Mouse (Mus musculus) neural tube, embryonic 14.5 days (tissue): ENCODE data around the gene Gm498. TPM values are rescaled to one million over a fixed set of nuclear protein-coding genes. Genes with fewer than 3 reads are reported as not detected.
A peak's percentile ranks its signal among the peaks of the same experiment; 100 is the strongest.

Source experiments
- ATAC-seq: fragments of 200-750 bp; cut with Nextera tagmentation; 2 replicates; pipeline ENCODE4 v1.8.0; 2017; ENCODE audit warnings: low read depth, mild to moderate bottlenecking, moderate TSS enrichment, moderate library complexity
- H3K27ac ChIP-seq: fragments of 300-500 bp; sonication (generic); 2 replicates; pipeline ENCODE4 v1.5.1; 2014; ENCODE audit warnings: low read depth, mild to moderate bottlenecking, control low read depth, low read length, moderate library complexity, mixed read lengths
- H3K27me3 ChIP-seq: fragments of 300-500 bp; sonication (generic); 2 replicates; pipeline ENCODE4 v1.6.1; 2014; ENCODE audit warnings: low read length; ENCODE audit not compliant: control insufficient read depth, insufficient read depth
- H3K36me3 ChIP-seq: fragments of 300-500 bp; sonication (generic); 2 replicates; pipeline ENCODE4 v1.6.1; 2014; ENCODE audit warnings: low read length, mixed read lengths; ENCODE audit not compliant: control insufficient read depth, insufficient read depth
- H3K4me1 ChIP-seq: fragments of 300-500 bp; sonication (generic); 2 replicates; pipeline ENCODE4 v1.6.1; 2014; ENCODE audit warnings: low read length; ENCODE audit not compliant: control insufficient read depth, insufficient read depth
- H3K4me2 ChIP-seq: fragments of 300-500 bp; sonication (generic); 2 replicates; pipeline ENCODE4 v1.6.1; 2014; ENCODE audit warnings: mild to moderate bottlenecking, low read depth, low read length, control low read depth
- H3K4me3 ChIP-seq: fragments of 300-500 bp; sonication (generic); 2 replicates; pipeline ENCODE4 v1.5.1; 2014; ENCODE audit warnings: low read depth, low read length, control low read depth, mixed read lengths
- H3K9ac ChIP-seq: fragments of 300-500 bp; sonication (generic); replicated peaks from 2 replicates; pipeline ENCODE4 v1.6.1; 2014; ENCODE audit warnings: low read depth, mild to moderate bottlenecking, control low read depth, low read length, mixed read lengths
- H3K9me3 ChIP-seq: fragments of 300-500 bp; sonication (generic); 2 replicates; pipeline ENCODE4 v1.6.1; 2016; ENCODE audit warnings: low read length; ENCODE audit not compliant: control insufficient read depth
- WGBS: fragments of 180-500 bp; shearing (Covaris S2); extraction: QIAGEN DNeasy Blood & Tissue Kit; methylation state at CpG from one replicate; pipeline ENCODE4 v1.1.7; 2014; 5-methylcytosine and 5-hydroxymethylcytosine counted together
- microRNA-seq: library from miRNA; unstranded; fragments of <30 nt; microRNA quantifications from one replicate; pipeline ENCODE4, GENCODE M21; 2016
- polyA plus RNA-seq: library from polyadenylated mRNA; unstranded; fragments of >200 nt; fragmentation: Nextera tagmentation; extraction: Ambion mirVana; gene quantifications from 2 replicates; pipeline ENCODE4 v1.2.1, GENCODE M21; 2014

Gene Gm498
- polyA plus RNA-seq, 1 experiment from 2014 or later, result not detected

DNA sequence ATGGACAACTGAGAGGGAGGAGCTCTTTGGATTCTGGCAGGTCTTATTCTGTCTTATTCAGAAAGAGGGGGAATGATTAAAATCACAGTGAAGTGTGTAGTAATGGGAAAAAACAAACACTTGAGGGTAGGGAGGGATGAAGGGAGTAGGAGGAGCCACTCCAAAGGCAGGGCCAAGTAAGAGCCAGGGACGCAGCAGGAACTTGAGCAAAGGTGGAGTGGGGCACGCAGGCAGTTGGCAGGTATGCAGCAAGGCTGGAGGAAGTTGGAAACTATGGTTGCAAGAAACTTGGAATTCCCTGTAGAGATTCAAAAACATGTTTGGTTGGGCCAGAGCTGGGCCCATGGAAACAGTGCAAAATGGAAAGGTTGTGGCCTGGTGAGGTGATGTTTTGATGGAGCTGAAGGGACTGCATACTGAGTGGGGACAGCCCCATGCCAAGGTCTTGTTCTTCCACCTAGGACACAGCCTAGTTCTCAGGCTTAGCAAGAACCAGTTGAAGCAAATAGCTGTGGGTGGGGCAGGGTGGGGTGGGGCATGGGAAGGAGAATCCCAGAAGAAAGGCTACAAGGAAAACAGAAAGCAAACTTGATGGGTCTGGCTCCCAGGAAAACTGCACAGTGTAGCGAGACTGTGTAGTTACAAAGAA, 52.5 kb downstream of the Gm498 start:
- H3K27ac ChIP-seq, result no peak overlapping the region
- H3K36me3 ChIP-seq, result no peaks in the 10 kb centered on the region
- H3K4me1 ChIP-seq, result no peaks in the 10 kb centered on the region
- no peak for ATAC-seq
- H3K27me3 ChIP-seq, result no peaks in the 10 kb centered on the region
- no peaks in the 10 kb centered on the region for H3K9me3 ChIP-seq
- H3K4me2 ChIP-seq, result no peak overlapping the region
- no peak overlapping the region for H3K4me3 ChIP-seq
- H3K9ac ChIP-seq, result no peak overlapping the region
- 83% methylated on average over 3 of the region's 3 CpGs for WGBS

DNA sequence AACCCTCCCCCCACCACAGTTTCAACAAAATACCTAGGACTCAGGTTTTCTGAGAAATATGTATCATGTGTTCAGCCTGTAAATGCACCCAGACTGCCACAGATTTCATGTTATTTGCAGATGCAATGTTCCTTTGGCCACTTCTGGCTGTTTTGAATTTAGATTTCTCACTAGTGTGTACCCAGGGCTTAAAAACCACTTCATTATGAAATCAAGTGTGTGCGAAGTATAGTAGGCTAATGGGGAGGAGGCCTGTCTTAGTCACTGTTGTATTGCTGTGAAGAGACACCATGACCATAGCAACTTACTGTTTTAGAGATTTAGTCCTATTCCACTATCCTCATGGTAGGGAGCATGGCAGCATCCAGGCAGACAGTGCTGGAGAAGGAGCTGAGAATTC, 63.3 kb downstream of the Gm498 start:
- 95% methylated on average over 1 of the region's 1 CpGs for whole genome bisulfite sequencing
- Histone ChIP-seq H3K9me3 (no peaks in the 10 kb centered on the region), H3K4me1 (no peaks in the 10 kb centered on the region), H3K36me3 (no peaks in the 10 kb centered on the region), H3K4me2 (no peak overlapping the region), H3K9ac (no peak overlapping the region), H3K27me3 (no peaks in the 10 kb centered on the region), H3K4me3 (no peak overlapping the region), H3K27ac (no peak overlapping the region)
- ATAC-seq, result no peak

DNA sequence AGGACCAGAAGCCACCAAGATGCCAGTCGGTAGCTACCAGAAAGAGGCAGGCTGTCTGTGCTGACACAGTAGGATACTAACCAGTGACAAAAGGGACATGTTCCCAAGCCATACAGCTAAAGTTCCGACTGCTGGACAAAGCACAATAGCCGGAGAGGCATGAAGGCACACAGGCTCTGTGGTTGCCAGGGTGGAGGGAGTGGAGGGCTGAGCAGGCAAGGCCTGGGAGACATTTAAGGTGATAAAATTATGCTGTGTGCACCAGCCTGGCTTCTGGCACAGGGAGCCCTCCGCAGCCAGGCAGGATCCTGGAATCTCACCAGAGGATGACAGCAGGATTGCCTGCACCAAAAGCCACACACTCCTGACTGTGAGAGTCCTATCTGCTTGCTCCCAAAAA, 72.0 kb downstream of the Gm498 start:
- H3K4me1 ChIP-seq, result no peaks in the 10 kb centered on the region; the same call in 1 of the 2 replicates
- ATAC-seq, result peak; percentile 90
- no peak overlapping the region for H3K4me2 ChIP-seq
- H3K27ac ChIP-seq, result 0 out of 2 replicates have a peak overlapping the region, but pooled peaks have one; percentile 28
- H3K36me3 ChIP-seq, result no peaks in the 10 kb centered on the region
- no peak overlapping the region for H3K4me3 ChIP-seq
- no peaks in the 10 kb centered on the region for H3K27me3 ChIP-seq
- no peaks in the 10 kb centered on the region; the same call in 1 of the 2 replicates for H3K9me3 ChIP-seq
- 14% methylated on average over 4 of the region's 4 CpGs for WGBS
- no peak overlapping the region for H3K9ac ChIP-seq

- no peaks in the 10 kb centered on the region; the same call in 1 of the 2 replicates for H3K4me1 ChIP-seq
- ATAC-seq, result no peak
- H3K27me3 ChIP-seq, result no peaks in the 10 kb centered on the region
- no peak overlapping the region for H3K4me3 ChIP-seq
- no peaks in the 10 kb centered on the region for H3K36me3 ChIP-seq
- H3K9ac ChIP-seq, result no peak overlapping the region
- H3K27ac ChIP-seq, result no peak overlapping the region
- H3K9me3 ChIP-seq, result no peaks in the 10 kb centered on the region; the same call in 1 of the 2 replicates
- WGBS, result 67% methylated on average over 3 of the region's 3 CpGs
- H3K4me2 ChIP-seq, result no peak overlapping the region
Observed at GRCm38 (mm10) chr7:143939476-143939875, 72.8 kb downstream of the Gm498 start.

DNA sequence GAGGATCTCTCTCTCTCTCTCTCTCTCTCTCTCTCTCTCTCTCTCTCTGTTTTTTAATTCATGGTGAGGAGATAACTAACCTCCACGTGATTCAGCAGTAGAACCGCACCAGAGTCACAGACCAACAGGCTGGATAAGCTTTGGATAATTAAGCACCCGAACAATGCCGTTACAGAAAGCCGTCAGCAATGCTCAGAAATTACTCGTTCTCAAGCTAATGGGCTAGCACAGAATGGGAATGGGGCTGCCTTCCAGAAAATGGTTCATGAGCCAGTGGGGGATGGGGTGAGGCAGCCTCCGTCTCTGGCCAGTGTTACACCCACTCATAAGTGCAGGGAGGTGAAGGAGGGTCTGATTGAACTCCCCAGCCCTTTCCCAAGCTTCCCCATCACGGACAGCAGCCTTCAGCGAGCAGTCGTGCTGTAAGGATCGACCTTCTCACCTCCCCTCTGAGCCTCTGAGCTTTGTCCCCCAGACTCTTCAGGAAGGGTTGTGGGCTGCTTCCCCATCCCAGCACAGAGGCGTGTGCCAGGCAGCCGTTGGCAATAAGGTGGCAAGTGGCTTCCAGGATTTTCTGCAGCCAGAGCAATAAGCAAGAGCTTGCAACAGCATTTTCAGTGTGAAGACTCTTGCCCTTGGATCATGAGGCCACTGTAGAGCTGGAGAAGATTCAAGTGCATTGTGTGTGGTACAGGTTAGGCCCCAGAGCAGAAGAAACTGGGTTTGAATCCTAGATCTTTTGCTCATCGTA, 76.5 kb downstream of the Gm498 start:
- Histone ChIP-seq H3K4me1 (no peaks in the 10 kb centered on the region; the same call in 1 of the 2 replicates), H3K36me3 (no peaks in the 10 kb centered on the region), H3K9ac (no peak overlapping the region), H3K4me3 (no peak overlapping the region), H3K27ac (no peak overlapping the region), H3K4me2 (no peak overlapping the region), H3K9me3 (no peaks in the 10 kb centered on the region; the same call in 1 of the 2 replicates), H3K27me3 (no peaks in the 10 kb centered on the region)
- no peak for ATAC-seq
- WGBS, result 67% methylated on average over 14 of the region's 14 CpGs

DNA sequence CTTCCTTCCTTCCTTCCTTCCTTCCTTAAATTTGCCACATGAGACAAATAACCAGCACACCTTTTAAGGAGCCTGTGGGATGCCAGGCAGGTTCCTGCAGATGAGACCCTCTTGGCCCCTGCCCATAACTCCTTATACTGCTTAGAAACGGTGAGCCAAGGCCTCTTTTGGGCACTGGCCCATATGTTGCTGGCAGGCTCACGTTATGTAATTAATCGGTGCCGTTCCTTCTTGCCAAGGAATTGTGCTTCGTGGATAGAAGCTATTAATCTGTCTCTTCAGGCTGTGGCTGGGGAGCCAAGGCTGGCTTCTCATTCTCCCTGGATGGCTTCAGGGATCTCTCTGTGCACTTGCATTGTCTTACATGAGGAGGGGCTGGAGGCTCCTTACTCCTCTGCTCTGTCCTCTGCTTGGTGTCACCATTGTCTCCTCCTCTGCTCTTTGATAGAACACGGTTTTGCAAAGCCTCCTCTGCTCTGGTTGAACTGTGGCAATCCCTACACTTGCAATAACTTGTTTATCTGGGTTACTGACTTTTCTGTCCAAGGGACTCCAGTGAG, 77.9 kb downstream of the Gm498 start:
- H3K9ac ChIP-seq, result no peak overlapping the region
- H3K36me3 ChIP-seq, result no peaks in the 10 kb centered on the region
- no peak overlapping the region for H3K4me2 ChIP-seq
- no peak overlapping the region for H3K27ac ChIP-seq
- ATAC-seq, result no peak; the same call in 1 of the 2 replicates
- H3K4me3 ChIP-seq, result no peak overlapping the region
- 49% methylated on average over 6 of the region's 6 CpGs for WGBS
- no peaks in the 10 kb centered on the region; the same call in 1 of the 2 replicates for H3K9me3 ChIP-seq
- no peaks in the 10 kb centered on the region for H3K4me1 ChIP-seq
- no peaks in the 10 kb centered on the region for H3K27me3 ChIP-seq

Small RNAs within 50 kb of the gene (microRNA-seq; reads per million reads assigned to microRNA genes)
- not detected for gene Mir6404

Other genes starting within 250 kb of the Gm498 start
- 0.17 TPM in 1 of 2 replicates, not detected in the other for gene Tnfrsf26, start 238.1 kb upstream of the Gm498 start, polyA plus RNA-seq
- gene Tnfrsf22, start 217.2 kb upstream of the Gm498 start, polyA plus RNA-seq, result 3.2 and 5.7 TPM in 2 replicates
- gene Tnfrsf23, start 181.0 kb upstream of the Gm498 start, polyA plus RNA-seq, result 0.98 and 1.3 TPM in 2 replicates
- 33.3 and 35.5 TPM in 2 replicates for gene Osbpl5, start 109.9 kb upstream of the Gm498 start, polyA plus RNA-seq
- gene Mrgprg, start 99.8 kb upstream of the Gm498 start, polyA plus RNA-seq, result not detected in 2 replicates
- gene Mrgpre, start 82.3 kb upstream of the Gm498 start, polyA plus RNA-seq, result 7.4 and 8.4 TPM in 2 replicates
- 5.3 and 6.7 TPM in 2 replicates for gene Nadsyn1, start 44.0 kb upstream of the Gm498 start, polyA plus RNA-seq
- 57.4 and 60.4 TPM in 2 replicates for gene Dhcr7, start 43.7 kb upstream of the Gm498 start, polyA plus RNA-seq
- 11.7 and 16.1 TPM in 2 replicates for gene Shank2, start 135.1 kb downstream of the Gm498 start, polyA plus RNA-seq